Mouse (Mus musculus) heart, embryonic 12.5 days (tissue): Measurements from ENCODE around the gene Cyb561d1. TPM values are rescaled to one million over a fixed set of nuclear protein-coding genes. Genes with fewer than 3 reads are reported as not detected.

Experiments used
- ATAC-seq: fragments of 200-750 bp; cut with Nextera tagmentation; 2 replicates; pipeline ENCODE4 v1.8.0; 2017; ENCODE audit warnings: moderate TSS enrichment, moderate library complexity; ENCODE audit not compliant: insufficient number of reproducible peaks, low FRiP score
- H3K27ac ChIP-seq: fragments of 300-500 bp; sonication (generic); 2 replicates; pipeline ENCODE4 v1.5.1; 2016; ENCODE audit warnings: mild to moderate bottlenecking, moderate library complexity; ENCODE audit not compliant: poor library complexity, severe bottlenecking
- H3K27me3 ChIP-seq: fragments of 300-500 bp; sonication (generic); replicated peaks from 2 replicates; pipeline ENCODE4 v1.6.1; 2016; ENCODE audit warnings: mild to moderate bottlenecking, moderate library complexity
- H3K36me3 ChIP-seq: fragments of 300-500 bp; sonication (generic); 2 replicates; pipeline ENCODE4 v1.6.1; 2016; ENCODE audit warnings: mild to moderate bottlenecking, moderate library complexity
- H3K4me1 ChIP-seq: fragments of 300-500 bp; sonication (generic); replicated peaks from 2 replicates; pipeline ENCODE4 v1.6.1; 2016; ENCODE audit warnings: mild to moderate bottlenecking
- H3K4me2 ChIP-seq: fragments of 300-500 bp; sonication (generic); 2 replicates; pipeline ENCODE4 v1.6.1; 2016; ENCODE audit warnings: mild to moderate bottlenecking, moderate library complexity
- H3K4me3 ChIP-seq: fragments of 300-500 bp; sonication (generic); 2 replicates; pipeline ENCODE4 v1.5.1; 2016; ENCODE audit warnings: mild to moderate bottlenecking
- H3K9ac ChIP-seq: fragments of 300-500 bp; sonication (generic); 2 replicates; pipeline ENCODE4 v1.6.1; 2016; ENCODE audit warnings: mild to moderate bottlenecking, moderate library complexity
- H3K9me3 ChIP-seq: fragments of 300-500 bp; sonication (generic); replicated peaks from 2 replicates; pipeline ENCODE4 v1.6.1; 2016; ENCODE audit warnings: mild to moderate bottlenecking, moderate library complexity
- WGBS: fragments of 180-500 bp; shearing (Covaris S2); methylation state at CpG from one replicate; pipeline ENCODE4 v1.1.7; 2016; 5-methylcytosine and 5-hydroxymethylcytosine counted together
- polyA plus RNA-seq: library from polyadenylated mRNA; unstranded; fragments of >200 nt; fragmentation: Nextera tagmentation; extraction: Ambion mirVana; gene quantifications from 2 replicates; pipeline ENCODE4 v1.2.1, GENCODE M21; 2016

Cyb561d1 gene
- polyA plus RNA-seq, 1 experiment from 2014 or later: 3.7 TPM

GRCm38 (mm10) chr3:108212406-108212805, 11.4 kb upstream of the Cyb561d1 start:
- Histone ChIP-seq H3K27ac (no peak overlapping the region), H3K4me1 (peaks cover 13% of the 10 kb centered on the region), H3K9me3 (no peaks in the 10 kb centered on the region), H3K4me2 (no peak overlapping the region), H3K9ac (no peak overlapping the region), H3K27me3 (peaks cover 26% of the 10 kb centered on the region), H3K4me3 (no peak overlapping the region), H3K36me3 (peaks cover under 1% of the 10 kb centered on the region; the same call in 1 of the 2 replicates)
- 77% methylated on average over 8 of the region's 8 CpGs for WGBS
- no peak for ATAC-seq

- no peaks in the 10 kb centered on the region for H3K9me3 ChIP-seq
- H3K4me2 ChIP-seq: no peak overlapping the region
- ATAC-seq: no peak
- peaks cover 6% of the 10 kb centered on the region for H3K36me3 ChIP-seq
- 80% methylated on average over 6 of the region's 6 CpGs for WGBS
- no peak overlapping the region for H3K4me3 ChIP-seq
- peaks cover 25% of the 10 kb centered on the region for H3K27me3 ChIP-seq
- H3K9ac ChIP-seq: no peak overlapping the region
- peaks cover 13% of the 10 kb centered on the region for H3K4me1 ChIP-seq
- no peak overlapping the region for H3K27ac ChIP-seq
These were observed 10.8 kb upstream of the Cyb561d1 start for GRCm38 (mm10) chr3:108211845-108212244.

- H3K4me2 ChIP-seq: peak within 1 kb of the TSS; percentile 91
- WGBS: 1% methylated on average over 14 of the region's 14 CpGs
- peaks cover 17% of the 10 kb centered on the region for H3K36me3 ChIP-seq
- H3K9ac ChIP-seq: peak within 1 kb of the TSS; percentile 90
- peaks cover 17% of the 10 kb centered on the region; the same call in 1 of the 2 replicates for H3K27me3 ChIP-seq
- peak; percentile 76 for ATAC-seq
- H3K27ac ChIP-seq: peak within 1 kb of the TSS; percentile 90
- H3K4me3 ChIP-seq: peak within 1 kb of the TSS; percentile 72
- no peaks in the 10 kb centered on the region for H3K9me3 ChIP-seq
- H3K4me1 ChIP-seq: peaks cover 13% of the 10 kb centered on the region
These were observed 9.7 kb upstream of the Cyb561d1 start, which contains the start of gene Atxn7l2 for GRCm38 (mm10) chr3:108210771-108211139. Atxn7l2 (minus strand) TSS chr3:108210934.

- Histone ChIP-seq H3K4me3 (peak overlapping the region; percentile 72), H3K36me3 (peaks cover 23% of the 10 kb centered on the region), H3K27ac (peak overlapping the region; percentile 90), H3K4me2 (peak overlapping the region; percentile 91), H3K9ac (peak overlapping the region; percentile 90), H3K27me3 (peaks cover 17% of the 10 kb centered on the region; the same call in 1 of the 2 replicates), H3K9me3 (no peaks in the 10 kb centered on the region), H3K4me1 (peaks cover 13% of the 10 kb centered on the region)
- peak; percentile 96 for ATAC-seq
- WGBS: under 1% methylated on average over 70 of the region's 72 CpGs
These were observed 9.1 kb upstream of the Cyb561d1 start for GRCm38 (mm10) chr3:108209946-108210770.

- Histone ChIP-seq H3K4me3 (peak overlapping the region; percentile 72), H3K27ac (no peak overlapping the region), H3K27me3 (peaks cover 17% of the 10 kb centered on the region; the same call in 1 of the 2 replicates), H3K4me1 (peaks cover 13% of the 10 kb centered on the region), H3K9me3 (no peaks in the 10 kb centered on the region), H3K4me2 (peak overlapping the region; percentile 91), H3K9ac (peak overlapping the region; percentile 90), H3K36me3 (peaks cover 29% of the 10 kb centered on the region)
- 10% methylated on average over 8 of the region's 8 CpGs for WGBS
- ATAC-seq: peak; percentile 2; the same call in 1 of the 2 replicates
These were observed 8.5 kb upstream of the Cyb561d1 start for GRCm38 (mm10) chr3:108209536-108209935.

- no peak for ATAC-seq
- Histone ChIP-seq H3K4me1 (peaks cover 13% of the 10 kb centered on the region), H3K4me2 (peak overlapping the region; percentile 91), H3K27ac (no peak overlapping the region), H3K27me3 (peaks cover 14% of the 10 kb centered on the region; the same call in 1 of the 2 replicates), H3K9me3 (no peaks in the 10 kb centered on the region), H3K4me3 (peak overlapping the region; percentile 72; the same call in 1 of the 2 replicates), H3K9ac (peak overlapping the region; percentile 90), H3K36me3 (peaks cover 32% of the 10 kb centered on the region)
- WGBS: 79% methylated on average over 3 of the region's 3 CpGs
These were observed 8.0 kb upstream of the Cyb561d1 start for GRCm38 (mm10) chr3:108209001-108209400.

- H3K36me3 ChIP-seq: peaks cover 50% of the 10 kb centered on the region
- no peak overlapping the region for H3K27ac ChIP-seq
- H3K4me3 ChIP-seq: no peak overlapping the region
- no peak for ATAC-seq
- no peaks in the 10 kb centered on the region for H3K9me3 ChIP-seq
- no peak overlapping the region for H3K4me2 ChIP-seq
- 89% methylated on average over 15 of the region's 15 CpGs for WGBS
- H3K4me1 ChIP-seq: peaks cover 13% of the 10 kb centered on the region
- no peaks in the 10 kb centered on the region for H3K27me3 ChIP-seq
- no peak overlapping the region for H3K9ac ChIP-seq
These were observed 5.8 kb upstream of the Cyb561d1 start for GRCm38 (mm10) chr3:108206731-108207375.

- peaks cover 15% of the 10 kb centered on the region for H3K4me1 ChIP-seq
- H3K36me3 ChIP-seq: peaks cover 52% of the 10 kb centered on the region
- no peak overlapping the region for H3K27ac ChIP-seq
- no peak for ATAC-seq
- WGBS: 85% methylated on average over 8 of the region's 8 CpGs
- no peaks in the 10 kb centered on the region for H3K9me3 ChIP-seq
- no peak overlapping the region for H3K4me2 ChIP-seq
- H3K27me3 ChIP-seq: no peaks in the 10 kb centered on the region
- H3K4me3 ChIP-seq: no peak overlapping the region
- H3K9ac ChIP-seq: no peak overlapping the region
These were observed 4.6 kb upstream of the Cyb561d1 start for GRCm38 (mm10) chr3:108205601-108206000.

- no peaks in the 10 kb centered on the region for H3K27me3 ChIP-seq
- H3K27ac ChIP-seq: no peak overlapping the region
- ATAC-seq: no peak
- no peak overlapping the region for H3K4me3 ChIP-seq
- WGBS: 86% methylated on average over 11 of the region's 11 CpGs
- H3K4me2 ChIP-seq: no peak overlapping the region
- no peak overlapping the region for H3K9ac ChIP-seq
- peaks cover 19% of the 10 kb centered on the region for H3K4me1 ChIP-seq
- peaks cover 52% of the 10 kb centered on the region for H3K36me3 ChIP-seq
- no peaks in the 10 kb centered on the region for H3K9me3 ChIP-seq
These were observed 3.5 kb upstream of the Cyb561d1 start for GRCm38 (mm10) chr3:108204470-108204869.

GRCm38 (mm10) chr3:108203621-108204325, 2.8 kb upstream of the Cyb561d1 start:
- Histone ChIP-seq H3K9ac (no peak overlapping the region), H3K27me3 (no peaks in the 10 kb centered on the region), H3K4me1 (peaks cover 15% of the 10 kb centered on the region), H3K27ac (no peak overlapping the region), H3K4me3 (no peak overlapping the region), H3K4me2 (no peak overlapping the region), H3K9me3 (no peaks in the 10 kb centered on the region), H3K36me3 (peaks cover 58% of the 10 kb centered on the region)
- no peak for ATAC-seq
- 76% methylated on average over 11 of the region's 11 CpGs for WGBS

GRCm38 (mm10) chr3:108203212-108203611, 2.2 kb upstream of the Cyb561d1 start:
- Histone ChIP-seq H3K9ac (no peak overlapping the region), H3K4me3 (no peak overlapping the region), H3K4me1 (peaks cover 13% of the 10 kb centered on the region), H3K36me3 (peaks cover 58% of the 10 kb centered on the region), H3K9me3 (no peaks in the 10 kb centered on the region), H3K4me2 (no peak overlapping the region), H3K27ac (no peak overlapping the region), H3K27me3 (no peaks in the 10 kb centered on the region)
- 91% methylated on average over 13 of the region's 13 CpGs for WGBS
- ATAC-seq: no peak
